Mouse (Mus musculus) spleen, postnatal 10 days (tissue): ENCODE results near the gene Gja1.
"Not testable (repeated sequence)": the region's sequence is repeated elsewhere in the genome, so short reads cannot be mapped to it uniquely, and the experiment has no call there.

ENCODE experiments used
- DNase-seq, 2 experiments: peaks; one replicate each; pipeline ENCODE4 v3.0.0; 2021 to 2022; ENCODE audit warnings: low spot score in 2 of 2

Gja1 gene

DNA sequence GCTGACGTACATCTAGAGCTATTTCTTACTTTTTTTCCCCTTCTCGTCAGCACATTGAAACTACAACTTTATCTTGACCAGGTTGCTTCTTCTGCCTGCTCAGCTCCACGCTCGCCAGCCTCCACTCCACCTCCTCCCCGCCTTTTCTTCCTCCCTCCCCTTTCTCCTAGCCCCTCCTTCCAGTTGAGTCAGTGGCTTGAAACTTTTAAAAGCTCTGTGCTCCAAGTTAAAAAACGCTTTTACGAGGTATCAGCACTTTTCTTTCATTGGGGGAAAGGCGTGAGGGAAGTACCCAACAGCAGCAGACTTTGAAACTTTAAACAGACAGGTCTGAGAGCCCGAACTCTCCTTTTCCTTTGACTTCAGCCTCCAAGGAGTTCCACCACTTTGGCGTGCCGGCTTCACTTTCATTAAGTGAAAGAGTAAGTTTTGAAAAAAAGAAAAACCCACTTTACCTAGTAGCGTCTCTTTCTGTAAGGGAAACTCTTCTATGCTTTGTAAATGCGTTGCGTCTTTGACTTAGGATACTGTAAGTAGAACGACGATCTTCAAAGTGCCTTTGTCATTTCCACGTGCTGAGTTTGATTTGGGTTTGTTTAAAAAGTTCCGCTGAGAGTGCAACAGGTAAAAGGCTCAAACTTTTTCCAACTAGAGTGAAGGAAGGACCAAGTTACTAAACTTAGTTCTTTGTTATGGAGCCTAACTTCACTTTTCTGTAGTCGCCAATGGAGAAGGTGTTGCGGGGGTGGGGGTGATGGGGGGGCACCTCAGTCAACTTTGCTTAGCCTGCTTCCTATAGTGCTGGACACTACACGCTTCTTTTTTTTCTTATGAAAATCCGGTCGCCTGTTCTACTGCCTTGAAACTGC lies at the start of gene Gja1:
TSS of gene Gja1 (plus strand) at position 234 of the 869 bp plus-strand sequence.
- peak in 1 of 2 experiments; percentile 19 for DNase-seq

DNA sequence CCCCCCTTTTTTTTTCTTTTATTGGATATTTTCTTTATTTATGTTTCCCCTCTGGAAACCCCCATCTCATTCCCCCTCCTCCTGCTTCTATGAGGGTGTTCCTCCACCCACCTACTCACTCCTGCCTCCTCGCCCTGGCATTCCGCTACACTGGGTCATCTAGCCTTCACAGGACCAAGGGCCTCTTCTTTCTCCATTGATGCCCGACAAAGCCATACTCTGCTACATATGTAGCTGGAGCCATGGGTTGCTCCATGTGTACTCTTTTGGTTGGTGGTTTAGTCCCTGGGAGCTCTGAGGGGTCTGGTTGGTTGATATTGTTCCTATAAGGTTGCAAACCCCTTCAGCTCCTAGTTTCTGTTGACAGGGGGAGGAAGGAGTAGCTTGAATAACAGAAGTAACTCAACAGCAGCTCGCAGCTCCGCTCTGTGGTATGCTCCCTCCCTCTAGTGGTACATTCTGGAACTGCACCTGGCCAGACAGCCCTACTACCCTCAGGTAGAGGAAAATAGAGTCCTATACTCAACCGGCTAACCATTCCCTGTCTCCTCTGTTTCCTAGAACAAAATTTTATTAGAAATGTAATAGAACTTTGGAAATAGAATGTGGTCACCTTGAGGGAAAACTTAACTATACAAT lies 38.2 kb upstream of the Gja1 start:
- peak; percentile 57 to 83 for DNase-seq

DNA sequence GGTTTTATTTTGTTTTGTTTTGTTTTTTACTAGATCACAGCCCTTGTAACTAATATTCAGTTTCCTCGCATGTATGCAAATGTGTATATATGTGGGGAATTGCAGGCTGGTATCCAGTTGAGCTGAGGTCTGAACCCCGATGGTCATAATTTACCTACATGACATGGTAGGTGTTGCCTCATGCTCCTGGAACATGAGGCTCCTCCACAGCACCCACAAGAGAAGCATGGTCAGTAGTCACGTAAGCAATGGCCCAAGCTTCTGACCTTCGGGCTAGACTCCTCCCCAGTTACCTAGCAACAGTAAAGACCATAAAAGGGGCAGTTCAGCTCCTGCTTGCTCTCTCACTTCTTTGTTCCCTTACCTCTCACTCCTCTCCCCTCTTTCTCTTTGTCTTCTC lies 16.7 kb upstream of the Gja1 start:
- no peak for DNase-seq

DNA sequence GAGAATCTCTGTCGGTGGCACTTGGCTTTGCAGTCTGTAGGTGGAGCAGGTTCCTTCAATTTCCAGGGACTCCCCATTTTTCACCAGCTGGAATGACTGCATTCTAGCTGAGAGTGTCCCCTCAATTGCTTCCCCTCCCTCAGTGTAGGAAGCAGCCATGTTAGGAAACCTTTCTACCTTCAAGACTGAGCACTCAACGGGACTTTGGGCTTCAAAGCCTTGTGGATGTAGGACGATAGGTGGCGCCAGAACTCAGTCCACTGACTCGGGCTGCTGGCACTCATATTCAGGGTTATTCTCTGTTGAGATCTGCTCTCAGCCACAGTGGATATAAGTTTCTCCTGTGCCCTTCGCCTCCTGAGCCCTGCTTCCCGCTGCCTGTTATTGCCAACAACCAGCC lies 8.1 kb upstream of the Gja1 start:
- DNase-seq = peak; percentile 22 to 69

DNA sequence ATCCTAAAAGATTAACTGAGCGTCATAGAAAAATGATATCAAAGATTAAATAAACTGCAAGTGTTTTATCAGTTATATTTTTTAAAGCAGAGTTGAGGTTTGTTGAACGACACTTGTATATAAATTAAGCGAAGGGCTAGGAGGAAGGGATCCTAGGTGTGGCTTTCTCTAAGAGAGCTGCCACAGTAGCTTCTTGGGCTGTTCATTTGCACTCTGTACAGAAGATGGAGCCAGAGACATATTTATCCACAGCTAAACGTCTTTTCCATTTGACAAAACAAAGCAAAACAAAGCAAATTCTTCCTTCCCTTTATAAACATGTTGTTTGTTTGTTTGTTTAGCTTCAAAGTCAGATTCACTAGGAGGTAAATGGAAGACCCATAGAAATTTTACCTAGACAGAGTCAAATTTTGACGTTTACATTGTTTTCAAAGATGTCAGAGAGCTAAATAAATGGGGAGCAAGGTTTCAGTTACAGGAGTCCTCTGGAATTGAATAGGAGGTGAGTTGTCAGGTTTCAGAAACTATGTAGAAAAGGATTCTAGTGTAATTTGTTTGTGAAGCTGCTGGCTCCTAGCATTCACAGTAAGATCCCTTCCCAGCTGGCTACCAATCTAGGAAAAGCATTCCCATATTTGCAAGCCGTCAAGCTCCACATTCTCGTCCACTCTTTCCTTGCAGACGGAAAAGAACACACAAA lies 4.0 kb upstream of the Gja1 start:
- DNase-seq = no peak

DNA sequence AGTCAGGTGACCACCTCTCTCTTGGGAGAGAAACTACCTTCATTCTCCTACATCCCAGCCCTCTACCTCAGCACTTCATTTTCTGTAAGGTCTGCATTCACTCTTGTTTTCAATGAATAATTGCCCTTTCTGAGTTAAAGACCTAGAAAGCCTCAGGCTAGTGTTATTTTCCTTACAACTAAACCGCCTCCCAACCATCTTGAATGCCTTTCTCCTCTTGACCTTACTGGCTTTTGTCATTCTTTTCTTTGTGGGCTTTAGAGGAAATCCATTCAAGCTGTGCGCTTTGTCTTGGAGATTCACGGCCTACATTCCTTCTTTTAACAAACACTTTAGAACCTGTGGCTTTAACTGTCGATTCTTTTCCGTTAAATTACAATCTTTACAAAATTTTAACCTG lies 3.0 kb upstream of the Gja1 start:
- DNase-seq = no peak

DNA sequence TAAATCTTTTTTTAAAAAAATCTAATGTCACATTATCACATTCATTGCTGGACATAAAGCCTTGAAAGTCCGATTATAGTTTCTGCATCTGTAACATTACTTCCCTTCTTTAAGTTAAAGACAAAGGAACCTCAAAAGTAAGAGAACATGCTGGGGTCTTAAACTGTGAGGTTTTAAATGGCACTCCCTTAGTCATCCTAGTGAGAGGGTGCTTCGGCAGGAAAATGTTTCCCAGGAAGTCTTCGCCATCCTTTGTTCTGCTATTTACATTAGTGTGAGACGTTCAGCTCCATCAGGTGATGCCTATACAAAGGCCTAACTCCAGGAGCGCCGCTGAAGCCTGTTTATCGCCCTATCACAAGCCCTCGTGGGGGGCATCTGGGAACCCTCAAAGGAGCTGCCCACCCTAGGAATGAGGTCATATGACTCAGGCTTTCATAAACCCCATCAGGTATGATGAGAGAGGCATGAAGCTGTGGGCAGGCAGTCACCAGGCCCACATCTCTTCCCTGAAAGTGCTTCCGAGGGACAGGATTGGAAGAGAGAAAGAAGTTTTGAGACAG lies 1.1 kb upstream of the Gja1 start:
- no peak for DNase-seq

DNA sequence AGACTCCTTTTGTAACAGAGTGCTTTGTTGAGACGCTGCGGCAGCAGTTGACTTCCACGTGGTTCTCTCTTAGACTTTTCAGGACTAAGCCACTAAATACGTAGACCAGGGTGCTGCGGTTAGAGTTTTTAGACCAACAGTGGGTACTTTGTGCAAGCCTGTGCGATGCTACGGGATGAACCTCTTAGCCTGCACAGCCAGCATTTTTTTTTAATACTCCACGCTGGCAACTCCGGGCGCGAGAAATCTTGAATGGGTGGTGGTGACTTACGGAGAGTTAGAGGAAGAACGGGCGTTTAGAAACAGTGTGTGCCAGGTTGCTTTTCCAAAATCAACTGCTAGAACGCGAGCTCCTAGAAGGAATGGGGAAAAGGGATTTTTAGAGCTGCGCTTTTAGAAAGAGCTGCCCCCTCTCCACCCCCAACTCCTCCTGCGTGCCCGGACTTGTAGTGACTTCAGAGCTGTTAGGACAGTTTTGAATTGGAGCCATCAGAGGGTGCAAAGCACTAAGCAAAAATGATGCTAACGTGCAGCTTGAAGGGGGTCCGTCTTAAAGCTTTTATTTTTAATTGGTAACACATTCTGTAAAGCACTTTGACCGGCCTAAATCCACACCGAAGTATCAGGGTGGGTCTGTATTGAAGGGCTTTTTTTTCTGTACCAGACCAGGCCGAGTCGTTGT lies 977 bp downstream of the Gja1 start:
- peak in 1 of 2 experiments; percentile 5 for DNase-seq

DNA sequence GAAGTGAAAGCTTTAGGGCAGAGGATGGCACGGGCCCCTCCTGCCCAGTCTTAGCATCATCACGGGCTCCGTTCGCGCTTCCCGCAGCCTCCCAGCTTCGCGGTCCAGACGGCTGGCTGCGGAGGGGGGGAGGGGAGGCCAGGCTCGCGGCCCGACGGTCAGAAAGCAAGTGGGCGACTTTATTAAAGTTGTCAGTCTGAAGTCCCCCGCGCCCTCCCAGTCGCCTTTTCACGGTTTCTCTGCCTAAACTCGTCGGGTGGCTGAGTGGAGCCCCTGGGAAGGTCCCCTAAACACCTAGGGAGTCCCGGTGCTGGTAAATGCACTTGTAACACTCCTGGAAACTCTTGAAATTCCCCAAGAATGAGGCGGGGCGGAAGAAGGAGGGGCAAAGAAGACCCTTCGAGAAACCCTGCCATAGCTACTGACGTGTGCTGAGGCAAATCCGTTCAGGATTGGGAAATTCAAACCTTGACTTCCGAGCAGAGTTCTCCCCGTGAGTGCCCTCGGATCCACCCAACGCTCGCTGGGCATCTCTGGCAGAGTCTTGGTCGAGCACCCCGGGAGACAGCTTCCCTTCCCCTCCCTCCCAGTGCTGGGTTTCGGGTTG lies 1.6 kb downstream of the Gja1 start:
- DNase-seq = peak; percentile 7 to 27

DNA sequence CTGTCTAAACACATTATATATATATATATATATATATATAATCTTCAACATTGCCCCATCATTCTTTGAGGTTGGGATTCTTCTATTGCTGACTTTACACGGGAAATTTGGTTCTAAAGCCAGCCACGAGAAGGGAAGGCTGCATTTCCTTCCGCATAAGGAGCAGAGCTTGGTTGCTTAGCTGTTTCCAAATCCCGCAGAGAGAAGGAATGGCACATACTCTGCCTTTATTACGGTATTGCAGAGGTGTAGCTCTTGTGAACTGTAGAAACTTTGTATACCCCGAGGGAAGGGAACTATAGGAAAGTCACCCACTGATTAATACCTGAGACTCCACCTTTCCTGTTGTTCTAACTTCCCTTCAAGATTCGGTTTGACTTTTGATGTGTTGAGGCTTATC lies 2.6 kb downstream of the Gja1 start:
- no peak for DNase-seq

DNA sequence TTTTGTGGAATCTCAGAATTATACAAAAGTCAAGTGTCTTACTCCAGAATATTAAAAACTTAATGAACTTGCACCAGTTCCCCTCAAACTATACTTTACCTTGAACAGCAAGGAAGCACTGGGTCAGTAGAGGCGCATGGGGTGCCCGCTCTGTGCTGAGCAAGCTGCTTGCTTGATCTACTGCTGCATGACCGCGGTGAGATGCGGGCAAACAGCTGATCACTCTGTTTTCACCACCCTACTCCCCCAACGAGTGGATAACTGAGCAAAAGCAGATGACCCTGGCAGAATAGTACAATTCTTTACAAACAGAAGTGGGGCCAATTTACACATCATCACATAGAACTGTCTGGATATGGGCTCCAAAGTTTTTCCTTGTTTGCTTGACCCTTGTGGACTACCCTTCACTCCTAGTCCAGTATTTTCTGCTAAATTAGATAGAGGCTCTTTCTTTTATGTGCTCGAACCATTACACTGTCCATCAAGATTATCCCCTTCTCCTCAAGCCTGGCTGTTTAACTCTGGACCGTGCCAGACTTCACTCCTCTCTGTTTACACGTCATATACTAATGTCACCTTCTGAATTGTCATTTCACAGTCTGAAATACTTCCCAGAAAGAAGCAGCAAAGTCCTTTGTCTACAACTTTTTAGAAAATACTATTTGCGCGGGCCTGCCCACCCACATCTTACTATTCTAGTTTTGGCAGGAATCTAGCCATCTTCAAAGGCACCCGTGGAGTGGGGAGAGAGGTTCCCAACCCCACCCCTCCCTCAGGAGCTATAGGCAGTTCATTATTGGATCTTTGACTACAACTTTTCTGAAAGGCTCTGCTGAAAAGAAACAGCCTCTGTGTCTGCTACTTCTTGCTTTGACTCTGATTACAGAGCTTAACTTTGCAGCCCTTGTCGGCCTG lies 8.3 kb downstream of the Gja1 start:
- DNase-seq = no peak

DNA sequence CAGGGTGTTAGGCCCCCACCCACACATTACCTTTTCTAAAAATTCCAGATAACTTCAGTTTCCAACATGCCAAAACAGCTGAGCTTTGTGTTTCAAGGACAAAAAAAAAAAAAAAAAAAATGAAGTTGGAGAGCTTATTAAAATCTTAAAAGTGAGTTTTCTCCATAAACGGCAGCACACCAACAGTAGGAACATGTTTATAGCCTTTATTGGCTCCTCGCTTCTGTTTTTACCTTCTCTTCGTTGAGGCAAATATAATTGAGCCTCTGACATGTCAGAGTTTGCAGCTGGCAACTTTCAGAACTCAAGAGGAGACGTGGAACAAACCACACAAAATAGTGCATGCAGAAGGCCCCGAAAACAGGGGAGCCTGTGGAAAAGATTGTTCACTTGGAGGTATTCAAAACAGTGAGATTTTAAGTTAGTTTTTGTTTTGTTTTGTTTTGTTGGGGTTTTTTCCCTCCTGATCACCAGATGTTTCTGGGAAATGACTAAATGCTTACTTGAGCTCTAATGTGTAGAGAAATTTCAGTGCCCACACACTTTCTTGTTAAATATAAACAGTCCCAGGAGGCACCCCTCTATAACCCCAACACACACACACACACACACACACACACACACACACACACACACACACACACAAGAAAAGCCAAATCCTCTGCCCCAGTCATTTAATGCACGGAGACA lies 16.1 kb downstream of the Gja1 start:
- DNase-seq = no peak

DNA sequence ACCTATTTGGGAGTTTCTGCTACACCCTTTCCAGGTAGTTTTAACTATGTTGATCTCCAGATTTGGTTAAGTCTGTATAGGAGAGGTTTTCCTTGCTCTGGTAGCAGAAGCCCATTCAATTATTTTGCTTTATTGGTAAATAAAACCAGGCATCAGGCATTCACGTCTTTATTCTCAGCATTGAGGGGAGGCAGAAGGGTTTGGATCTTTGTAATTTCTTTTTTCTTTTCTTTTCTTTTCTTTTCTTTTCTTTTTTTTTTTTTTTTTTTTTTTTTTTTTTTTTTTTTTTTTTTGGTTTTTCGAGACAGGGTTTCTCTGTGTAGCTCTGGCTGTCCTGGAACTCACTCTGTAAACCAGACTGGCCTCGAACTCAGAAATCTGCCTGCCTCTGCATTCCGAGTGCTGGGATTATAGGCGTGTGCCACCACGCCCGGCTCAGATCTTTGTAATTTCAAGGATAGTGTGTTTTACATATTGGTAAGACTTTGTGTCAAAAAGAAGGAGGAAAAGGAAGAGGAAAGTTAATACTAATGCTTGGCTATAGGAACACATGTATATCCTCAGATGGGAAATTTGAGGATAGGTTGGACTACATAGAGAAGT lies 16.8 kb downstream of the Gja1 start:
- DNase-seq = not testable (repeated sequence)

DNA sequence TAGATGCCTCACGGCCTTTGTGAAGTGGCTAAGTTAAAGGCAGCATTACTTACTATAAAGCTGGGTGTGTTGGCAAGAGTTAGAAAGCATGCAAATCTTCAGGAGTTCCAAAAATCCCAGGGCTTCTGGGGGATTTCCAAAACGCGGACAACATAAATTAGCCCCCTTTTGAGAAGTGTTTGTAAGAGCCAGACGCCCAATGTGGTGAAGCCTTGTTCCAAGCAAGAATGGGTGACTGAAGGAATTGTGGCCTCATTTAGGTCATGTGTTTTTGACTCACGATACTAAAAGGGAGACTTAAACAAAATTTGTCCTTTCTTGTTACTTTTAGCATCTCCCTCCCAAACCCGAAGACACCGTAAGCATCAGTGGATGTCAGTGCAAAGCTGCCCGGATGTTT lies 20.7 kb downstream of the Gja1 start:
- no peak for DNase-seq

DNA sequence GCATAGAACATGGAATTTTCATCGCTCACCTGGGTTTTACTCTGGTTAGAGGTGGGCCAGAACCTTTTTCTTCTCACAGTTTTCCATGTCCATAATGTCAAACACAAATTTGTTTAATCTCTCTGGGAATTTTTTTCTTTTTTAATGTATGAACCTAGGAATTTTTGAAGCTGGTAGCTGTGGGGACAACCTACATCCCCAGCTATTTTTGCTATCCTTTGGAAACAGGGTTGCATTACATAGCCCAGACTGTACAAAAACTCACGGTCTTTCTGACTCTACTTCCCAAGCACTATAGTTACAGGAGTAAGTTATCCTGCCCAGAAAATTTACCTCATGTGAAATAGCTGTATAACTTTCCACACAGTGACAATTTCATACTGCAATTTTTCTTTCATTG lies 21.2 kb downstream of the Gja1 start:
- no peak for DNase-seq

DNA sequence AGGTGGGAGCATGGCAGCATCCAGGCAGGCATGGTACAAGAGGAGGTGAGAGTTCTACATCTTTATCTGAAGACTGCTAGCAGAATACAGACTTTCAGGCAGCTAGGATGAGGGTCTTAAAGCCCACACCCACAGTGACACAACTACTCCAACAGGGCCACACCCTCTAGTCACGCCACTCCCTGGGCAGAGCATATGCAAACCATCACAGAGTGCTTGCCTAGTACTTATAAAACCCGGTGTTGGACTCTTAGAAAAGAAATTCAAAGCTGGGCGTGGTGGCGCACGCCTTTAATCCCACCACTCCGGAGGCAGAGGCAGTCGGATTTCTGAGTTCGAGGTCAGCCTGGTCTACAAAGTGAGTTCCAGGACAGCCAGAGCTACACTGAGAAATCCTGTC lies 24.3 kb downstream of the Gja1 start:
- not testable (repeated sequence) for DNase-seq

DNA sequence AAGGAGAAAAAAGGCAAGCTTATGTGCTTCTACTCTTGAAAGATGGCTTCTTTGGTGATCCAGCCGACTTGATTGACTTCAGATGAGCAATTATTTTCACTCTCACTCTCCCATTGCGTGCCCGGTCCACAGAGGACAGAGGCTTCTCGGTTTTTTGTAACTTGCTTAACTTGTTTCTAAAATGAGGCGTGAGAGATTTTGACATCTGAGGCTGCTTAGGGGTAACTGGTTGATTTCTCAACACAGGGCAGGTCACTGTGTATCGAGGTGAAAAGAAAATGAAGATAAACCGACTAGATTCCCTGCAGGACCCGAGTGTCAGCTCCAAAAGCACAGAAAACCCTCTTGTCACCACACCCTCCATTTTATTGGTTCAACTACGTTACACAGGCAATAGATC lies 28.8 kb downstream of the Gja1 start:
- no peak for DNase-seq

DNA sequence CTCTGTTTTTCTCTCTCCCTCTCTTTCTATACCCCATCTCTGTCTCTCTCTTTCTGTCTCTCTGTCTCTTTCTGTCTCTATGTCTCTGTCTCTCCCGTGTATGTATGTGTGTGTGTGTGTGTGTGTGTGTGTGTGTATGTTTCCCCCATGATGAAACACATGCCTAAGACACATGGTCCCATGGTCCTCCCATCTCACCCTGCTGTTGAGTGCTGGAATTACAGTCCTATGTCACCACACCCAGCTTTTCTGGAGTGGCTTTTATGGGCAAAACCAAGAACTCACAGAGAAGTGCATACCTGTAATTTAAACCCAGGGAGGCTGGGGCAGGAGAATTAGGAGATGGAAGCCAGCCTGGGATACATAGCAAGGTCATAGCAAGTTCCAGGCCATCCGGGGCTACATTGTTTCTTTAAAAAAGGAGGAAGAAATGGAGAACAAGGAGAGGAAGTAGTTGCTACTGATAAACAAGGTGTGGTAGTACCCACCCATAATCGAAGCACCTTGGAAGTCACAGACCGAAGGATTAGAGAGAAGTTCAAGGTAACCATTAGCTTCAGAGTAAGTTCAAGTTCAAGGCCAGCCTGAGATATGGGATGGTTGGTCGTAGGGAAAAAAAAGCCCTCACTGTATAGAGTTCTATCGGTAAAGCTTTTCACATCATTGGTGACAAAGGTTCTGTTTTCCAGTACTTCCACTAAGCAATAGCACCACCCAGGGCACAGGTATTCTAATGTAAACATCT lies 29.4 kb downstream of the Gja1 start:
- DNase-seq = no peak
